Mouse (Mus musculus) CH12.LX (cell line): Measurements from ENCODE around the gene Eef2kmt. TPM values are rescaled to one million over a fixed set of nuclear protein-coding genes. Genes with fewer than 3 reads are reported as not detected.

Experiments used
- DNase-seq: peaks from one replicate; pipeline ENCODE4 v3.0.0-alpha.2; 2013; ENCODE audit errors: extremely low read depth
- H3K27ac ChIP-seq: 2 replicates; pipeline ENCODE4 v1.5.1; 2012; ENCODE audit warnings: low read depth, mild to moderate bottlenecking, control low read depth, moderate library complexity; ENCODE audit not compliant: insufficient read depth
- H3K27me3 ChIP-seq: replicated peaks from 2 replicates; pipeline ENCODE3; 2012; ENCODE audit warnings: inconsistent platforms
- H3K36me3 ChIP-seq, 2 experiments: replicated peaks in 1 of 2; 2 replicates each; pipeline versions ENCODE3 to v1.6.1; 2012; ENCODE audit warnings: inconsistent platforms in 1 of 2, low read length in 1 of 2, mild to moderate bottlenecking in 1 of 2, mixed read lengths in 1 of 2, moderate library complexity in 1 of 2; ENCODE audit not compliant: control insufficient read depth in 1 of 2, insufficient read depth in 1 of 2
- H3K4me1 ChIP-seq, 2 experiments: 2 replicates each; pipeline ENCODE4 v1.6.1; 2012; ENCODE audit warnings: inconsistent platforms in 1 of 2, moderate library complexity in 1 of 2; ENCODE audit not compliant: insufficient read depth in 2 of 2, control insufficient read depth in 1 of 2
- H3K4me2 ChIP-seq: 2 replicates; pipeline ENCODE4 v1.6.1; 2012; ENCODE audit warnings: low read depth, mild to moderate bottlenecking, control low read depth; ENCODE audit not compliant: poor library complexity, insufficient read depth, severe bottlenecking
- H3K4me3 ChIP-seq, 3 experiments: fragments of 150-350 bp in 1 of 3; sonication (generic) in 1 of 3; replicated peaks in 1 of 3; 2 replicates each; pipeline versions ENCODE3 to v1.5.1; 2011 to 2012; ENCODE audit warnings: low read depth in 2 of 3, low read length in 2 of 3, mild to moderate bottlenecking in 2 of 3, moderate library complexity in 2 of 3, control low read depth in 1 of 3, improper control_type of control experiment in 1 of 3, inconsistent platforms in 1 of 3, mixed read lengths in 1 of 3; ENCODE audit not compliant: poor library complexity in 1 of 3
- H3K79me2 ChIP-seq: replicated peaks from 2 replicates; pipeline ENCODE4 v1.6.1; 2012; ENCODE audit warnings: mild to moderate bottlenecking, moderate library complexity; ENCODE audit not compliant: control insufficient read depth, poor library complexity, insufficient read depth, severe bottlenecking; ENCODE audit errors: extremely low read depth
- H3K9ac ChIP-seq: 2 replicates; pipeline ENCODE4 v1.6.1; 2012; ENCODE audit warnings: low read depth, mild to moderate bottlenecking, control low read depth, moderate library complexity; ENCODE audit not compliant: insufficient read depth
- H3K9me3 ChIP-seq: replicated peaks from 2 replicates; pipeline ENCODE3; 2012; ENCODE audit warnings: low read length, inconsistent platforms, mixed read lengths
- CHD1 ChIP-seq: IDR thresholded peaks from 2 replicates; pipeline ENCODE4 v1.6.1; 2012; ENCODE audit warnings: low read depth, low read length, improper control_type of control experiment, inconsistent platforms
- CTCF ChIP-seq, 2 experiments: IDR thresholded peaks in 1 of 2; conservative IDR thresholded peaks in 1 of 2; 2 replicates each; pipeline ENCODE4 v1.5.1; 2011 to 2012; ENCODE audit warnings: low read depth in 2 of 2, low read length in 2 of 2, improper control_type of control experiment in 1 of 2, inconsistent platforms in 1 of 2, mild to moderate bottlenecking in 1 of 2, moderate library complexity in 1 of 2
- HCFC1 ChIP-seq: IDR thresholded peaks from 2 replicates; pipeline ENCODE4 v1.6.1; 2012; ENCODE audit warnings: low read depth, mild to moderate bottlenecking, inconsistent platforms, low read length, improper control_type of control experiment
- IRF4 ChIP-seq: IDR thresholded peaks from 2 replicates; pipeline ENCODE4 v1.6.1; 2014; ENCODE audit warnings: low read depth, mild to moderate bottlenecking, inconsistent platforms, low read length, improper control_type of control experiment
- JUN ChIP-seq: IDR thresholded peaks from 2 replicates; pipeline ENCODE4 v1.6.1; 2011; ENCODE audit warnings: low read depth, mild to moderate bottlenecking, low read length, improper control_type of control experiment, moderate library complexity; ENCODE audit not compliant: insufficient read depth
- KAT2A ChIP-seq: IDR thresholded peaks from 2 replicates; pipeline ENCODE4 v1.6.1; 2012; ENCODE audit warnings: low read length, improper control_type of control experiment, inconsistent platforms; ENCODE audit not compliant: insufficient replicate concordance
- MAX ChIP-seq: IDR thresholded peaks from 2 replicates; pipeline ENCODE4 v1.6.1; 2011; ENCODE audit warnings: low read length, improper control_type of control experiment
- MAZ ChIP-seq: IDR thresholded peaks from 2 replicates; pipeline ENCODE4 v1.6.1; 2012; ENCODE audit warnings: low read depth, mild to moderate bottlenecking, inconsistent platforms, low read length, improper control_type of control experiment, moderate library complexity
- MEF2A ChIP-seq: IDR thresholded peaks from 2 replicates; pipeline ENCODE4 v1.6.1; 2014; ENCODE audit warnings: low read depth, mild to moderate bottlenecking, inconsistent platforms, low read length, improper control_type of control experiment, borderline replicate concordance
- MXI1 ChIP-seq: IDR thresholded peaks from 2 replicates; pipeline ENCODE4 v1.6.1; 2011; ENCODE audit warnings: mild to moderate bottlenecking, low read depth, low read length, improper control_type of control experiment
- MYC ChIP-seq: IDR thresholded peaks from 2 replicates; pipeline ENCODE4 v1.6.1; 2011; ENCODE audit warnings: low read depth, mild to moderate bottlenecking, improper control_type of control experiment, low read length
- PAX5 ChIP-seq: IDR thresholded peaks from 2 replicates; pipeline ENCODE4 v1.6.1; 2012; ENCODE audit warnings: low read length, inconsistent platforms, mixed read lengths
- POLR2A ChIP-seq: IDR thresholded peaks from 2 replicates; pipeline ENCODE4 v1.6.1; 2011; ENCODE audit warnings: low read depth, mild to moderate bottlenecking, improper control_type of control experiment, low read length
- POLR2AphosphoS2 ChIP-seq: IDR thresholded peaks from 2 replicates; pipeline ENCODE4 v1.6.1; 2011; ENCODE audit warnings: low read depth, low read length, improper control_type of control experiment
- RCOR1 ChIP-seq: conservative IDR thresholded peaks from 2 replicates; pipeline ENCODE4 v1.6.1; 2012; ENCODE audit warnings: low read depth, mild to moderate bottlenecking, inconsistent platforms, low read length, improper control_type of control experiment
- SIN3A ChIP-seq: IDR thresholded peaks from 2 replicates; pipeline ENCODE4 v1.6.1; 2012; ENCODE audit warnings: low read length, improper control_type of control experiment, inconsistent platforms
- TBP ChIP-seq: conservative IDR thresholded peaks from 2 replicates; pipeline ENCODE4 v1.6.1; 2011; ENCODE audit warnings: low read depth, low read length, improper control_type of control experiment
- UBTF ChIP-seq: IDR thresholded peaks from 2 replicates; pipeline ENCODE4 v1.6.1; 2012; ENCODE audit warnings: low read depth, mild to moderate bottlenecking, inconsistent platforms, low read length, improper control_type of control experiment, moderate library complexity
- ZKSCAN1 ChIP-seq: IDR thresholded peaks from 2 replicates; pipeline ENCODE4 v1.6.1; 2012; ENCODE audit warnings: low read depth, inconsistent platforms, low read length, improper control_type of control experiment, borderline replicate concordance
- ZNF384 ChIP-seq: IDR thresholded peaks from 2 replicates; pipeline ENCODE4 v1.6.1; 2012; ENCODE audit warnings: low read depth, low read length, improper control_type of control experiment, inconsistent platforms
- dilution Hi-C: fragments of 300-500 bp; cut with MboI; formaldehyde crosslinking; loops from 2 replicates; pipeline ENCODE4 v1.14.3; 2020; ENCODE audit warnings: low sequenced_read_pairs; ENCODE audit not compliant: extremely low pct_unique_long_range_greater_than_20kb, extremely low pct_ligation_motif_present
- in situ Hi-C: fragments of 300-500 bp; cut with MboI; formaldehyde crosslinking; loops from 3 replicates; pipeline ENCODE4 v1.14.3; 2019; ENCODE audit warnings: low sequenced_read_pairs, low pct_ligation_motif_present, low pct_unique_long_range_greater_than_20kb, mixed read lengths
- polyA plus RNA-seq: library from polyadenylated mRNA; unstranded; fragments of >175 nt; gene quantifications from 2 replicates; pipeline ENCODE4 v1.2.1, GENCODE M21; 2012; ENCODE audit warnings: low read depth; ENCODE audit not compliant: insufficient read length
- total RNA-seq, 2 experiments: library from RNA; depleted of rRNA; stranded (reverse); fragments of 300-350 nt in 1 of 2; fragments of >200 nt in 1 of 2; gene quantifications; 2 replicates each; pipeline ENCODE4 v1.2.3; 2012 to 2014

Gene Eef2kmt
- total and polyA plus RNA-seq, 3 experiments: 38.5 to 41.6 (median 39.8) TPM

DNA sequence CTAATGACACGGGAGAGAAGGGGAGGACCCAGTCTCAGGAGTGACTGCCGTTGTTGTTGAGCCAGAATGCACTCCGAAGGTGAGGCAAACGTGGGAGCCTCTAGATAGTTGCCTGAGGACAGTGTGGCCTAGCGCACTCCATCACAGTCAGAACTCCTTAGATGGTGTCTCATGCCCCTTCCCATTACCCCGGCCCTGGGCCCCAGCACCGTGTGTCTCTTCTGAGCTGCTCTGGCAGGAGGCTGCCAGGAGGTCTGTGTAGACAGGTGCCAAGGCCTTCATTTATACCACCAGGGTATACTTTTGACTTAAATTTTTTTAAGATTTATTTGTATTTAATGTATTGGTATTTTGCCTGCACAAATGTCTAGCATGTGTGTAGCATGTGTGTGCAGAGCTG lies 8.1 kb upstream of the Eef2kmt start:
- no peak overlapping the region for H3K4me2 ChIP-seq
- no peak overlapping the region for H3K4me3 ChIP-seq
- no peak for TF ChIP-seq MYC
- no peak for TF ChIP-seq POLR2A
- no peak for TF ChIP-seq JUN
- TF ChIP-seq MAX: no peak
- no peak for TF ChIP-seq MXI1
- TF ChIP-seq KAT2A: no peak
- no peak for TF ChIP-seq MAZ
- no peak for TF ChIP-seq UBTF
- no peaks in the 10 kb centered on the region for H3K79me2 ChIP-seq
- in situ Hi-C loops (no loop called here), dilution Hi-C loops (no loop called here)
- no peak overlapping the region for H3K9ac ChIP-seq
- no peaks in the 10 kb centered on the region for H3K36me3 ChIP-seq
- peaks cover 13% of the 10 kb centered on the region for H3K27me3 ChIP-seq
- H3K4me1 ChIP-seq: no peaks in the 10 kb centered on the region
- peaks cover 2% of the 10 kb centered on the region for H3K9me3 ChIP-seq
- no peak overlapping the region for H3K27ac ChIP-seq
- DNase-seq: no peak

DNA sequence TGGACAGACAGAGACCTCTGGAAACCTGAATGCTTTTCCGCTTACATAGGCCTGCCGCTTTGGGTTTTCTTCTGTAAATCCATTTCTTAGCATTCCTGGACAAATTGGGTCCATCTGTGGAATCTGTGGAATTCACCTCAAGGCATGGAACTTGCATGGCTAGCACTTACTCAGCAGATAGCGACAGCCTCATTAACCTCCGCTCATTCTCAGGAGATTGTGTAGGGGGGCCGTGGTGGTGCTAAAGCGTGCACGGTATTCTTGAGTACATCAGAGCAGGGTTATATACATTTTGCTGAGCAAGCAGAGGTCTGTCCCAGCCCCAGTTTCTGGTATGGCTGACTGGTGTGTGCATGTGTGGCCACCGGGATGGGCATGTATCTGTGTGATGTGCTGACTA lies 7.4 kb upstream of the Eef2kmt start:
- Histone ChIP-seq H3K4me1 (no peaks in the 10 kb centered on the region), H3K9me3 (peaks cover 2% of the 10 kb centered on the region)

More for the DNA sequence above, 7.4 kb upstream of the Eef2kmt start:
- in situ Hi-C loops: no loop called here
- Histone ChIP-seq H3K4me3 (no peak overlapping the region), H3K79me2 (no peaks in the 10 kb centered on the region), H3K4me2 (no peak overlapping the region), H3K27me3 (peaks cover 7% of the 10 kb centered on the region), H3K27ac (no peak overlapping the region), H3K36me3 (no peaks in the 10 kb centered on the region), H3K9ac (no peak overlapping the region)
- no peak for DNase-seq
- TF ChIP-seq PAX5: no peak
- no peak for TF ChIP-seq SIN3A
- TF ChIP-seq POLR2A: no peak
- no peak for TF ChIP-seq TBP
- TF ChIP-seq IRF4: no peak
- TF ChIP-seq ZKSCAN1: no peak
- no peak for TF ChIP-seq CTCF (conservative IDR thresholded peaks at IDR 0.05 in 1 of 2, IDR thresholded peaks at IDR 0.05 in 1 of 2; ENCODE audit: low read depth in 2 of 2, low read length in 2 of 2)
- TF ChIP-seq MAX: no peak
- no peak for TF ChIP-seq MEF2A
- TF ChIP-seq HCFC1: no peak
- TF ChIP-seq RCOR1: no peak
- no peak for TF ChIP-seq JUN
- TF ChIP-seq POLR2AphosphoS2: no peak
- TF ChIP-seq CHD1: no peak
- TF ChIP-seq ZNF384: no peak
- dilution Hi-C loops: no loop called here
